Mouse (Mus musculus) T-cell, adult 66 days (primary cell): Measurements from ENCODE around the gene Tm7sf3. TPM values are rescaled to one million over a fixed set of nuclear protein-coding genes. Genes with fewer than 3 reads are reported as not detected.

Experiments
- total RNA-seq, 2 experiments: library from RNA; stranded (reverse); gene quantifications; 3 replicates in 1 of 2; 4 replicates in 1 of 2; pipeline ENCODE4 v1.2.4; 2023

Tm7sf3 gene
- 1 to 10 TPM; 7.0 to 8.9 TPM for total RNA-seq

GRCm38 (mm10) chr6:146642276-146643183 is at the start of gene Tm7sf3, which contains the start of gene Med21:
TSS of gene Tm7sf3 (minus strand) at chr6:146642824.
TSS of gene Med21 (plus strand) at chr6:146642547.

GRCm38 (mm10) chr6:146577310-146578109 is 65.1 kb downstream of the Tm7sf3 start, which contains the start of gene Ints13:
TSS of gene Ints13 (minus strand) at chr6:146577835.

GRCm38 (mm10) chr6:146576903-146577302 is 65.7 kb downstream of the Tm7sf3 start, which contains the start of gene Fgfr1op2:
TSS of gene Fgfr1op2 (plus strand) at chr6:146577203.

Other genes starting within 250 kb of the Tm7sf3 start
- 100 to 1,000 TPM; 206 to 209 TPM for gene Itpr2, start 140.6 kb downstream of the Tm7sf3 start, total RNA-seq
- 10 to 100 TPM; 91.3 to 98.8 TPM for gene Fgfr1op2, start 65.6 kb downstream of the Tm7sf3 start, total RNA-seq
- gene Ints13, start 65.0 kb downstream of the Tm7sf3 start, total RNA-seq: 10 to 100 TPM; 65.7 to 78.3 TPM
- 10 to 100 TPM; 34.8 to 46.2 TPM for gene Med21, start 277 bp downstream of the Tm7sf3 start, total RNA-seq
- 10 to 100 TPM; 14.8 to 18.2 TPM for gene Stk38l, start 82.2 kb upstream of the Tm7sf3 start, total RNA-seq
- gene Arntl2, start 153.2 kb upstream of the Tm7sf3 start, total RNA-seq: 1 to 10 TPM in 1 of 2 experiments, under 1 TPM in 1; 0.39 to 1.3 TPM
- gene Smco2, start 207.3 kb upstream of the Tm7sf3 start, total RNA-seq: not detected
- 10 to 100 TPM; 10.5 to 10.9 TPM for gene Ppfibp1, start 245.7 kb upstream of the Tm7sf3 start, total RNA-seq